In genomic region chr10:40258401-40258966, GRCm38 (mm10) we compare ENCODE assay signal across 8 mouse cellular contexts. TPM values are rescaled to one million over a fixed set of nuclear protein-coding genes. Genes with fewer than 3 reads are reported as not detected.
DNase-seq lines count a peak whose midpoint lies in the region; ATAC-seq and TF ChIP-seq lines count a peak whose summit lies in the region.

No protein-coding gene starts in this region.

- peak; percentile 44 for ATAC-seq in erythroid progenitor cell, adult 5-6 weeks (replicated peaks; ENCODE audit: low FRiP score, poor library complexity, severe bottlenecking)
- ATAC-seq in heart, embryonic 14.5 days (ENCODE audit: insufficient number of reproducible peaks, insufficient read depth, low FRiP score, low read depth): peak; percentile 69
- ATAC-seq in liver, postnatal 0 days: peak; percentile 83
- ATAC-seq in neural tube, embryonic 13.5 days (ENCODE audit: low read depth): peak; percentile 46

- H3K36me3 ChIP-seq in heart, embryonic 14.5 days (ENCODE audit: control insufficient read depth, insufficient read depth, low read length): peaks cover 14% of the 10 kb centered on the region
- peaks cover 4% of the 10 kb centered on the region for H3K36me3 ChIP-seq in liver, postnatal 0 days (replicated peaks; ENCODE audit: insufficient read depth, low read length)
- peaks cover 8% of the 10 kb centered on the region for H3K36me3 ChIP-seq in neural tube, embryonic 13.5 days
- H3K36me3 ChIP-seq in testis, adult 2 months (ENCODE audit: control insufficient read depth, insufficient read depth, low read length): no peaks in the 10 kb centered on the region

- no peak for TF ChIP-seq EP300 in liver, postnatal 0 days (IDR thresholded peaks at IDR 0.05; ENCODE audit: low read depth)

- H3K27ac ChIP-seq in heart, embryonic 14.5 days (replicated peaks in 1 of 2; ENCODE audit: control insufficient read depth in 1 of 2, insufficient read depth in 1 of 2, low read depth in 2 of 2, low read length in 2 of 2): peak overlapping the region; percentile 89 to 96
- peak overlapping the region; percentile 84 for H3K27ac ChIP-seq in liver, postnatal 0 days (ENCODE audit: low read depth)
- H3K27ac ChIP-seq in neural tube, embryonic 13.5 days (replicated peaks): peak overlapping the region; percentile 92
- peak overlapping the region; percentile 68 for H3K27ac ChIP-seq in testis, adult 2 months (ENCODE audit: control insufficient read depth, insufficient read depth, low read depth, low read length)

- peak; percentile 45 for TF ChIP-seq POLR2A in testis, adult 2 months (IDR thresholded peaks at IDR 0.05; ENCODE audit: control insufficient read depth, low read depth, low read length)

- TF ChIP-seq CTCF in liver, postnatal 0 days (IDR thresholded peaks at IDR 0.05; ENCODE audit: low read depth): peak; percentile 68
- no peak; the same call in 1 of the 2 replicates for TF ChIP-seq CTCF in testis, adult 2 months (IDR thresholded peaks at IDR 0.05; ENCODE audit: control insufficient read depth, insufficient read depth, insufficient replicate concordance, low read depth, low read length)

- H3K4me3 ChIP-seq in heart, embryonic 14.5 days (ENCODE audit: control insufficient read depth in 1 of 2, insufficient read depth in 1 of 2, low read depth in 1 of 2, low read length in 2 of 2): peak overlapping the region; percentile 22 to 83; a peak in 3 of 4 replicates
- peak overlapping the region; percentile 94 for H3K4me3 ChIP-seq in liver, postnatal 0 days (ENCODE audit: low read depth, low read length)
- H3K4me3 ChIP-seq in neural tube, embryonic 13.5 days: peak overlapping the region; percentile 61
- peak overlapping the region; percentile 28; the same call in 1 of the 2 replicates for H3K4me3 ChIP-seq in testis, adult 2 months (ENCODE audit: control insufficient read depth, low read depth, low read length)

- peak overlapping the region; percentile 84 for H3K9ac ChIP-seq in heart, embryonic 14.5 days (ENCODE audit: low read length)
- peak overlapping the region; percentile 58 for H3K9ac ChIP-seq in liver, postnatal 0 days (replicated peaks)
- peak overlapping the region; percentile 88 for H3K9ac ChIP-seq in neural tube, embryonic 13.5 days

- no peaks in the 10 kb centered on the region for H3K27me3 ChIP-seq in heart, embryonic 14.5 days (ENCODE audit: control insufficient read depth, insufficient read depth, low read length)
- H3K27me3 ChIP-seq in liver, postnatal 0 days (ENCODE audit: insufficient read depth, low read length): no peaks in the 10 kb centered on the region
- no peaks in the 10 kb centered on the region for H3K27me3 ChIP-seq in neural tube, embryonic 13.5 days
- no peaks in the 10 kb centered on the region for H3K27me3 ChIP-seq in testis, adult 2 months (ENCODE audit: control insufficient read depth, insufficient read depth, low read length)

- H3K4me1 ChIP-seq in heart, embryonic 14.5 days (ENCODE audit: control insufficient read depth in 2 of 2, insufficient read depth in 2 of 2, low read length in 2 of 2): peaks cover 4 to 20% of the 10 kb centered on the region in 2 experiments
- H3K4me1 ChIP-seq in liver, postnatal 0 days (ENCODE audit: insufficient read depth): peaks cover 16% of the 10 kb centered on the region
- peaks cover 12% of the 10 kb centered on the region for H3K4me1 ChIP-seq in neural tube, embryonic 13.5 days (replicated peaks)
- peaks cover 3% of the 10 kb centered on the region for H3K4me1 ChIP-seq in testis, adult 2 months (ENCODE audit: control insufficient read depth, insufficient read depth, low read length)

- peak; percentile 94 for DNase-seq in CD4-positive helper T cell, adult 2 months (ENCODE audit: low read depth, low spot score)
- DNase-seq in adrenal gland, postnatal 25 days: peak; percentile 35
- DNase-seq in kidney, postnatal 10 days: peak; percentile 78
- DNase-seq in liver, postnatal 0 days: peak; percentile 79

- peak overlapping the region; percentile 91 for H3K4me2 ChIP-seq in heart, embryonic 14.5 days (ENCODE audit: low read length)
- peak overlapping the region; percentile 90 for H3K4me2 ChIP-seq in liver, postnatal 0 days (ENCODE audit: low read depth, low read length)
- peak overlapping the region; percentile 67 for H3K4me2 ChIP-seq in neural tube, embryonic 13.5 days

- WGBS in heart, embryonic 14.5 days: under 1% methylated on average over 12 of the region's 12 CpGs
- WGBS in liver, postnatal 0 days (ENCODE audit: insufficient replicate concordance): under 1% methylated on average over 12 of the region's 12 CpGs
- under 1% methylated on average over 12 of the region's 12 CpGs for WGBS in neural tube, embryonic 13.5 days

- H3K9me3 ChIP-seq in heart, embryonic 14.5 days (ENCODE audit: control insufficient read depth, low read length): no peaks in the 10 kb centered on the region
- H3K9me3 ChIP-seq in liver, postnatal 0 days (ENCODE audit: low read length): no peaks in the 10 kb centered on the region
- H3K9me3 ChIP-seq in neural tube, embryonic 13.5 days: no peaks in the 10 kb centered on the region

RNA-seq across cellular contexts. Expression of gene Gtf3c6, which starts 0.6 kb away (rescaled TPM):
- 40.8 and 63.8 TPM in 2 replicates for total RNA-seq in adrenal gland, postnatal 25 days (2021)
- total RNA-seq in erythroid progenitor cell, adult 5-6 weeks (2015; ENCODE audit: low replicate concordance): 14.3 and 19.8 TPM in 2 replicates
- 7.4 and 38.7 TPM in 2 replicates for total RNA-seq in erythroid progenitor cell, adult 5-6 weeks (2017; ENCODE audit: low replicate concordance)
- 66.2 and 72.3 TPM in 2 replicates for polyA plus RNA-seq in heart, embryonic 14.5 days (2014; fragmentation: Nextera tagmentation; extraction: Ambion mirVana)
- 23.7 and 28.3 TPM in 2 replicates for polyA plus RNA-seq in liver, postnatal 0 days (2015; fragmentation: Nextera tagmentation; extraction: Ambion mirVana)
- polyA plus RNA-seq in neural tube, embryonic 13.5 days (2015; fragmentation: Nextera tagmentation; extraction: Ambion mirVana): 106 and 108 TPM in 2 replicates
- 3.4 and 5.1 TPM in 2 replicates for polyA plus RNA-seq in testis, adult 2 months (2012; rRNA removed)

RNA-seq across cellular contexts. Expression of gene Rpf2, which starts 11.6 kb away (rescaled TPM):
- 20.0 and 32.1 TPM in 2 replicates for total RNA-seq in adrenal gland, postnatal 25 days (2021)
- 13.0 and 15.5 TPM in 2 replicates for total RNA-seq in erythroid progenitor cell, adult 5-6 weeks (2015; ENCODE audit: low replicate concordance)
- 18.4 and 19.4 TPM in 2 replicates for total RNA-seq in erythroid progenitor cell, adult 5-6 weeks (2017; ENCODE audit: low replicate concordance)
- polyA plus RNA-seq in heart, embryonic 14.5 days (2014; fragmentation: Nextera tagmentation; extraction: Ambion mirVana): 36.6 and 39.8 TPM in 2 replicates
- 23.7 and 24.1 TPM in 2 replicates for polyA plus RNA-seq in liver, postnatal 0 days (2015; fragmentation: Nextera tagmentation; extraction: Ambion mirVana)
- 83.9 and 84.4 TPM in 2 replicates for polyA plus RNA-seq in neural tube, embryonic 13.5 days (2015; fragmentation: Nextera tagmentation; extraction: Ambion mirVana)
- polyA plus RNA-seq in testis, adult 2 months (2012; rRNA removed): 14.6 and 15.8 TPM in 2 replicates

RNA-seq across cellular contexts. Expression of gene Amd1, which starts 43.5 kb away (rescaled TPM):
- total RNA-seq in adrenal gland, postnatal 25 days (2021): 41.1 and 55.9 TPM in 2 replicates
- 80.7 and 121 TPM in 2 replicates for total RNA-seq in erythroid progenitor cell, adult 5-6 weeks (2015; ENCODE audit: low replicate concordance)
- 79.4 and 101 TPM in 2 replicates for total RNA-seq in erythroid progenitor cell, adult 5-6 weeks (2017; ENCODE audit: low replicate concordance)
- 40.2 and 43.0 TPM in 2 replicates for polyA plus RNA-seq in heart, embryonic 14.5 days (2014; fragmentation: Nextera tagmentation; extraction: Ambion mirVana)
- polyA plus RNA-seq in liver, postnatal 0 days (2015; fragmentation: Nextera tagmentation; extraction: Ambion mirVana): 25.5 and 29.1 TPM in 2 replicates
- polyA plus RNA-seq in neural tube, embryonic 13.5 days (2015; fragmentation: Nextera tagmentation; extraction: Ambion mirVana): 40.6 and 44.4 TPM in 2 replicates
- 17.9 and 18.8 TPM in 2 replicates for polyA plus RNA-seq in testis, adult 2 months (2012; rRNA removed)

Comparison
In these comparisons a context has a peak if more than half of its experiments do, and no peak if none do; other contexts are left out.
1. Peak in every context shown above with its lines: DNase-seq, ATAC-seq, H3K4me3 ChIP-seq and H3K27ac ChIP-seq.
2. DNase-seq: peak in every context shown above with its lines; median percentile 94 in CD4-positive helper T cell, adult 2 months; 79 in liver, postnatal 0 days; 78 in kidney, postnatal 10 days; 35 in adrenal gland, postnatal 25 days.
3. H3K4me3 ChIP-seq: peak in every context shown above with its lines; median percentile 94 in liver, postnatal 0 days; 61 in neural tube, embryonic 13.5 days; 52 in heart, embryonic 14.5 days; 28 in testis, adult 2 months.